Mouse (Mus musculus) intestine, embryonic 16.5 days (tissue): ENCODE results near the gene Nanos2. TPM values are rescaled to one million over a fixed set of nuclear protein-coding genes. Genes with fewer than 3 reads are reported as not detected.

Experiments used
- ATAC-seq: fragments of 200-750 bp; cut with Nextera tagmentation; 2 replicates; pipeline ENCODE4 v1.8.0; 2017; ENCODE audit warnings: moderate TSS enrichment, moderate library complexity
- H3K27ac ChIP-seq: fragments of 300-500 bp; sonication (generic); 2 replicates; pipeline ENCODE4 v1.5.1; 2014; ENCODE audit warnings: mild to moderate bottlenecking, low read length
- H3K27me3 ChIP-seq: fragments of 300-500 bp; sonication (generic); replicated peaks from 2 replicates; pipeline ENCODE4 v1.6.1; 2014; ENCODE audit warnings: low read length, control low read depth, mixed read lengths; ENCODE audit not compliant: control insufficient read depth, insufficient read depth
- H3K36me3 ChIP-seq: fragments of 300-500 bp; sonication (generic); 2 replicates; pipeline ENCODE4 v1.6.1; 2014; ENCODE audit warnings: low read length, control low read depth; ENCODE audit not compliant: control insufficient read depth, insufficient read depth
- H3K4me1 ChIP-seq: fragments of 300-500 bp; sonication (generic); 2 replicates; pipeline ENCODE4 v1.6.1; 2014; ENCODE audit warnings: low read length, control low read depth, mixed read lengths; ENCODE audit not compliant: control insufficient read depth, insufficient read depth
- H3K4me2 ChIP-seq: fragments of 300-500 bp; sonication (generic); 2 replicates; pipeline ENCODE4 v1.6.1; 2014; ENCODE audit warnings: low read depth, low read length, control low read depth
- H3K4me3 ChIP-seq: fragments of 300-500 bp; sonication (generic); 2 replicates; pipeline ENCODE4 v1.5.1; 2014; ENCODE audit warnings: mild to moderate bottlenecking, low read length
- H3K9ac ChIP-seq: fragments of 300-500 bp; sonication (generic); 2 replicates; pipeline ENCODE4 v1.6.1; 2014; ENCODE audit warnings: low read depth, low read length
- H3K9me3 ChIP-seq: fragments of 300-500 bp; sonication (generic); 2 replicates; pipeline ENCODE4 v1.6.1; 2016; ENCODE audit warnings: low read length, control low read depth; ENCODE audit not compliant: control insufficient read depth
- WGBS: fragments of 180-500 bp; shearing (Covaris S2); extraction: QIAGEN DNeasy Blood & Tissue Kit; methylation state at CpG from one replicate; pipeline ENCODE4 v1.1.7; 2014; 5-methylcytosine and 5-hydroxymethylcytosine counted together
- polyA plus RNA-seq: library from polyadenylated mRNA; unstranded; fragments of >200 nt; fragmentation: Nextera tagmentation; extraction: Ambion mirVana; gene quantifications from 2 replicates; pipeline ENCODE4 v1.2.1, GENCODE M21; 2015

Nanos2 gene
- polyA plus RNA-seq, 1 experiment from 2014 or later = not detected

GRCm38 (mm10) chr7:18959446-18959845, 27.8 kb upstream of the Nanos2 start:
- H3K9ac ChIP-seq = no peak overlapping the region
- H3K9me3 ChIP-seq = no peaks in the 10 kb centered on the region
- 43% methylated on average over 8 of the region's 8 CpGs for WGBS
- 0 out of 2 replicates have a peak overlapping the region, but pooled peaks have one; percentile 2 for H3K27ac ChIP-seq
- H3K4me1 ChIP-seq = peaks cover 18% of the 10 kb centered on the region
- peaks cover 69% of the 10 kb centered on the region for H3K27me3 ChIP-seq
- no peak for ATAC-seq
- H3K4me3 ChIP-seq = no peak overlapping the region
- no peak overlapping the region for H3K4me2 ChIP-seq
- no peaks in the 10 kb centered on the region for H3K36me3 ChIP-seq

GRCm38 (mm10) chr7:18962171-18962792, 24.9 kb upstream of the Nanos2 start:
- 3% methylated on average over 17 of the region's 17 CpGs for WGBS
- H3K27me3 ChIP-seq = peaks cover 67% of the 10 kb centered on the region
- H3K4me2 ChIP-seq = peak overlapping the region; percentile 39
- peaks cover 17% of the 10 kb centered on the region for H3K4me1 ChIP-seq
- H3K9me3 ChIP-seq = no peaks in the 10 kb centered on the region
- no peak overlapping the region; the same call in 1 of the 2 replicates for H3K9ac ChIP-seq
- no peaks in the 10 kb centered on the region for H3K36me3 ChIP-seq
- H3K27ac ChIP-seq = no peak overlapping the region
- H3K4me3 ChIP-seq = peak overlapping the region; percentile 20
- ATAC-seq = no peak

GRCm38 (mm10) chr7:18962795-18963194, 24.4 kb upstream of the Nanos2 start:
- no peak for ATAC-seq
- Histone ChIP-seq H3K4me2 (peak overlapping the region; percentile 39), H3K9ac (no peak overlapping the region; the same call in 1 of the 2 replicates), H3K4me3 (peak overlapping the region; percentile 20), H3K27me3 (peaks cover 62% of the 10 kb centered on the region), H3K36me3 (no peaks in the 10 kb centered on the region), H3K27ac (no peak overlapping the region), H3K9me3 (no peaks in the 10 kb centered on the region), H3K4me1 (peaks cover 13% of the 10 kb centered on the region)
- 1% methylated on average over 20 of the region's 20 CpGs for WGBS

GRCm38 (mm10) chr7:18963294-18963843, 23.8 kb upstream of the Nanos2 start:
- no peaks in the 10 kb centered on the region for H3K9me3 ChIP-seq
- no peak overlapping the region for H3K27ac ChIP-seq
- H3K36me3 ChIP-seq = no peaks in the 10 kb centered on the region
- H3K4me2 ChIP-seq = no peak overlapping the region
- H3K4me1 ChIP-seq = peaks cover 12% of the 10 kb centered on the region
- WGBS = 1% methylated on average over 19 of the region's 19 CpGs
- H3K4me3 ChIP-seq = no peak overlapping the region
- ATAC-seq = no peak
- H3K27me3 ChIP-seq = peaks cover 59% of the 10 kb centered on the region
- no peak overlapping the region for H3K9ac ChIP-seq

- H3K27ac ChIP-seq = no peak overlapping the region
- 79% methylated on average over 5 of the region's 5 CpGs for WGBS
- H3K4me1 ChIP-seq = peaks cover 9% of the 10 kb centered on the region
- ATAC-seq = no peak
- no peaks in the 10 kb centered on the region for H3K36me3 ChIP-seq
- no peaks in the 10 kb centered on the region for H3K9me3 ChIP-seq
- H3K9ac ChIP-seq = no peak overlapping the region
- no peak overlapping the region for H3K4me3 ChIP-seq
- H3K27me3 ChIP-seq = peaks cover 44% of the 10 kb centered on the region
- H3K4me2 ChIP-seq = no peak overlapping the region
These were observed 21.9 kb upstream of the Nanos2 start for GRCm38 (mm10) chr7:18965312-18965711.

- no peak overlapping the region for H3K4me2 ChIP-seq
- peaks cover 8% of the 10 kb centered on the region for H3K4me1 ChIP-seq
- WGBS = 9% methylated on average over 8 of the region's 8 CpGs
- ATAC-seq = peak; percentile 53
- H3K36me3 ChIP-seq = no peaks in the 10 kb centered on the region
- H3K9me3 ChIP-seq = 0 out of 2 replicates have a peak, but pooled peaks cover 5% of the 10 kb centered on the region
- H3K27me3 ChIP-seq = peaks cover 22% of the 10 kb centered on the region
- no peak overlapping the region for H3K9ac ChIP-seq
- H3K4me3 ChIP-seq = no peak overlapping the region
- H3K27ac ChIP-seq = no peak overlapping the region
These were observed 19.6 kb upstream of the Nanos2 start for GRCm38 (mm10) chr7:18967603-18968002.

- no peak for ATAC-seq
- Histone ChIP-seq H3K4me1 (no peaks in the 10 kb centered on the region), H3K4me3 (no peak overlapping the region), H3K36me3 (no peaks in the 10 kb centered on the region), H3K27me3 (0 out of 2 replicates have a peak, but pooled peaks cover 2% of the 10 kb centered on the region), H3K9ac (no peak overlapping the region), H3K27ac (no peak overlapping the region), H3K4me2 (no peak overlapping the region), H3K9me3 (0 out of 2 replicates have a peak, but pooled peaks cover 5% of the 10 kb centered on the region)
- 83% methylated on average over 3 of the region's 3 CpGs for WGBS
These were observed 16.2 kb upstream of the Nanos2 start for GRCm38 (mm10) chr7:18970956-18971355.

GRCm38 (mm10) chr7:18978381-18978780, 8.8 kb upstream of the Nanos2 start:
- no peaks in the 10 kb centered on the region for H3K36me3 ChIP-seq
- H3K4me2 ChIP-seq = no peak overlapping the region
- H3K9ac ChIP-seq = no peak overlapping the region
- no peaks in the 10 kb centered on the region for H3K4me1 ChIP-seq
- 0 out of 2 replicates have a peak, but pooled peaks cover 4% of the 10 kb centered on the region for H3K27me3 ChIP-seq
- ATAC-seq = no peak
- no peak overlapping the region for H3K27ac ChIP-seq
- no peaks in the 10 kb centered on the region for H3K9me3 ChIP-seq
- no peak overlapping the region for H3K4me3 ChIP-seq
- WGBS = 72% methylated on average over 9 of the region's 9 CpGs

DNA sequence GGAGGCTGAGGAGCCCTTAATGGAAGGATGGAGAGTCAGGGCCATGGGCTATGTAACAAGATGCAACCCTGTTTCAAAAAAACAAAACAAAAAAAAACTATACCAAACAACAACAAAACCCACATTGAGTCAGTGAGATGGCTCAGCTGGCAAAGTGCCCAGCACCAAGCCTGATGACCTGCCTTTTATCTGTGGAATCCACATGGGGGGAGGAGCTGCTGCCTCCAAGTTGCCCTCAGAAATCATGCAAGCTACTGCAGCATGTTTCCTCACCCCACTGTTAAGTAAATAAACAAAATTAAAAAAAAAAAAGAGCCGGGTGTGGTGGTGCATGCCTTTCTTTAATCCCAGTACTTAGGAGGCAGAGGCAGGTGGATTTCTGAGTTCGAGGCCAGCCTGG, 697 bp upstream of the Nanos2 start:
- ATAC-seq = no peak
- 78% methylated on average over 2 of the region's 2 CpGs for WGBS
- peaks cover 6% of the 10 kb centered on the region for H3K4me1 ChIP-seq
- no peak overlapping the region for H3K4me2 ChIP-seq
- no peaks in the 10 kb centered on the region for H3K9me3 ChIP-seq
- no peak overlapping the region for H3K27ac ChIP-seq
- H3K4me3 ChIP-seq = no peak overlapping the region
- no peaks in the 10 kb centered on the region for H3K36me3 ChIP-seq
- peaks cover 3% of the 10 kb centered on the region for H3K27me3 ChIP-seq
- no peak overlapping the region for H3K9ac ChIP-seq
